Mouse (Mus musculus) midbrain, embryonic 10.5 days (tissue): Measurements from ENCODE around the gene Tmem143. TPM values are rescaled to one million over a fixed set of nuclear protein-coding genes. Genes with fewer than 3 reads are reported as not detected.
"Not testable (repeated sequence)": the region's sequence is repeated elsewhere in the genome, so short reads cannot be mapped to it uniquely, and the experiment has no call there.

Experiments
- DNase-seq: peaks from one replicate; pipeline ENCODE4 v3.0.0-alpha.2; 2017; ENCODE audit warnings: low spot score
- H3K27ac ChIP-seq: fragments of 300-500 bp; sonication (generic); replicated peaks from 2 replicates; pipeline ENCODE4 v1.5.1; 2016; ENCODE audit warnings: mild to moderate bottlenecking
- H3K27me3 ChIP-seq: fragments of 300-500 bp; sonication (generic); 2 replicates; pipeline ENCODE4 v1.6.1; 2016; ENCODE audit warnings: low read depth, mild to moderate bottlenecking; ENCODE audit not compliant: poor library complexity, severe bottlenecking
- H3K36me3 ChIP-seq: fragments of 300-500 bp; sonication (generic); 2 replicates; pipeline ENCODE4 v1.6.1; 2016; ENCODE audit warnings: mild to moderate bottlenecking, moderate library complexity
- H3K4me1 ChIP-seq: fragments of 300-500 bp; sonication (generic); 2 replicates; pipeline ENCODE4 v1.6.1; 2016
- H3K4me3 ChIP-seq: fragments of 300-500 bp; sonication (generic); 2 replicates; pipeline ENCODE4 v1.5.1; 2016; ENCODE audit warnings: mild to moderate bottlenecking, moderate library complexity
- H3K9me3 ChIP-seq: fragments of 300-500 bp; sonication (generic); replicated peaks from 2 replicates; pipeline ENCODE4 v1.6.1; 2016; ENCODE audit warnings: mild to moderate bottlenecking
- WGBS: fragments of 180-500 bp; shearing (Covaris S2); methylation state at CpG from one replicate; pipeline ENCODE4 v1.1.7; 2016; 5-methylcytosine and 5-hydroxymethylcytosine counted together
- polyA plus RNA-seq: library from polyadenylated mRNA; unstranded; fragments of >200 nt; fragmentation: Nextera tagmentation; extraction: Ambion mirVana; gene quantifications from 2 replicates; pipeline ENCODE4 v1.2.1, GENCODE M21; 2016

Tmem143 gene
- polyA plus RNA-seq, 1 experiment from 2014 or later: 4.4 TPM

DNA sequence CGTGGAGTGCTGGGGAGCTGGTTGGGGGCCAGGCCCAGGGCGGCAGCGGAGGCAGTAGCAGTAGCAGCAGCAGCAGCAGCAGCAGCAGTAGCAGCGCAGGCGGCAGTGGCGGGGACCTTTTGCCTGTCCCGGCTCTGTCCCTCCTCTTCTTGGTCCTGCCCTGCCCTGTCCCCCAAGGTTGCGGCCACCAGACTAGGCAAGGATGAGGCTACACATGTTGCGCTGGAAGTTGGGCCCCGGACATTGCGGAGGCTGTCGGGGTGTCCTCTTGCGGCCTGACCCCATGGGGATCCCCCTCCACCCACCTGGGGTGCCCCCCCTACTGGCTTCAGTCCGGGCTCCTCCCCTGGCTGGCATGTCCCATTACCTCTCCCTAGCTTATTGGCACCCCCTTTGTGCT lies 27.0 kb upstream of the Tmem143 start:
- Histone ChIP-seq H3K4me1 (peaks cover 68% of the 10 kb centered on the region), H3K9me3 (no peaks in the 10 kb centered on the region), H3K27ac (0 out of 2 replicates have a peak overlapping the region, but pooled peaks have one; percentile 24), H3K36me3 (peaks cover 9% of the 10 kb centered on the region), H3K27me3 (peaks cover 76% of the 10 kb centered on the region), H3K4me3 (peak overlapping the region; percentile 49)
- peak; percentile 31 for DNase-seq
- 4% methylated on average over 14 of the region's 14 CpGs for WGBS

DNA sequence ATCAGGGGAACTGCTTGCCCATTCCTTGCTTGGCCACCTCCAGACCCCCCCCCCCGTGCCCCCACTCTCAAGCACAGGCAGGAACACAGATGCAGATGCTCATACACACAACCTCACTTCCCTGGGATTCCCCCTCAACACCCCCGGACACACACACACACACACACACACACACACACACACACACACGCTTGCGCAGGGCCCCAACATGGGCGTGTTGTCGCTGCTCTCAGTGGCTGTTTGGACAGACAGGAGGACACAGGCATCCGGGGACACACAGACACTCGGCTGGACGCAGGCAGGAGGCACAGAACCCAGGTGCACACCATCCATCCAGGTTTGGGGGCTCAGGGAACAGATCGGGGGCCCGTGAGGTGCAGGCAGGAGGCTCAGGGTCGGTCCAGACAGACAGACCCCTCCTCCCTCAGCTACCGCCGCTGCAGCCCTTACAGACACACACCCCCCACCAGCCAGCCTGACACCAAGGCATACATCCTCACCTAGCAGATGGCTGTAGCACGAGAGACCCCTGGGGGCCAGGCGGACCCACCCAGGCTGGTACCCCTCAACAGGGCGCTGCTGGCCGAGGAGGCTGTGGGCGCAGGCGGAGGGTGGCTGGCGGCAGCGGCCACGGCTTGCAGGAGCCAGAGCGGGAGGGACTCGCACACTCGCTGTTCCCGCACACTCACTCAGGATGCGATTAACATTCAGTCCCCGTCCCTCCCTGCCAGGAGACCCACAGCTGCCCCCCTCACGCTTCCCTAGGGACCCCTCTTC lies 26.3 kb upstream of the Tmem143 start:
- Histone ChIP-seq H3K9me3 (no peaks in the 10 kb centered on the region), H3K36me3 (peaks cover 16% of the 10 kb centered on the region), H3K4me3 (peak overlapping the region; percentile 49), H3K27me3 (peaks cover 69% of the 10 kb centered on the region), H3K27ac (peak overlapping the region; percentile 58), H3K4me1 (peaks cover 72% of the 10 kb centered on the region)
- 1% methylated on average over 30 of the region's 30 CpGs for WGBS
- DNase-seq: peak; percentile 46

DNA sequence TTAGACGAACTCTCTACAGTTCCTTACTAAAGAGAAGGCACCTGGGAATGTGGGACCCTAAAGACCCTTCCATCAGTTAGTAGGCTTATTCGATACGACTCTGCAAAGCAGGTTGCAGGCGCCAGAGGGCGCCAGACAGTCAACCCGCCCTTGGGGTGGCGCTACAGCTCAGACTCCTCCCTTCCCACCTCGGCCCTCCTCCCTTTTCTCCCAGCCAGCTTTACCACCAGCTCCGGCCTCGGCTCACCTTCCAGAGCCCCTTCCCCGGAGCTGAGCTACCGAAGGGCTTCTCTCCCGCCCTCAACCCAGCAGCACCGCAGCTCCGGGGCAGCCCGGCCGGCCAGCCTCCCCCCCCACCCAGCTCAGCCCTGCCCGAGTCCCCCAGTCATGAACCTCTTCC lies 24.1 kb upstream of the Tmem143 start, which contains the start of gene Kdelr1:
TSS of gene Kdelr1 (plus strand) at position 149 of the 400 bp plus-strand sequence.
- peak within 1 kb of the TSS; percentile 93 for H3K27ac ChIP-seq
- no peaks in the 10 kb centered on the region for H3K9me3 ChIP-seq
- peaks cover 37% of the 10 kb centered on the region for H3K36me3 ChIP-seq
- peaks cover 48% of the 10 kb centered on the region for H3K27me3 ChIP-seq
- peak within 1 kb of the TSS; percentile 70 for H3K4me3 ChIP-seq
- WGBS: under 1% methylated on average over 18 of the region's 18 CpGs
- peak; percentile 89 for DNase-seq
- peaks cover 55% of the 10 kb centered on the region for H3K4me1 ChIP-seq

DNA sequence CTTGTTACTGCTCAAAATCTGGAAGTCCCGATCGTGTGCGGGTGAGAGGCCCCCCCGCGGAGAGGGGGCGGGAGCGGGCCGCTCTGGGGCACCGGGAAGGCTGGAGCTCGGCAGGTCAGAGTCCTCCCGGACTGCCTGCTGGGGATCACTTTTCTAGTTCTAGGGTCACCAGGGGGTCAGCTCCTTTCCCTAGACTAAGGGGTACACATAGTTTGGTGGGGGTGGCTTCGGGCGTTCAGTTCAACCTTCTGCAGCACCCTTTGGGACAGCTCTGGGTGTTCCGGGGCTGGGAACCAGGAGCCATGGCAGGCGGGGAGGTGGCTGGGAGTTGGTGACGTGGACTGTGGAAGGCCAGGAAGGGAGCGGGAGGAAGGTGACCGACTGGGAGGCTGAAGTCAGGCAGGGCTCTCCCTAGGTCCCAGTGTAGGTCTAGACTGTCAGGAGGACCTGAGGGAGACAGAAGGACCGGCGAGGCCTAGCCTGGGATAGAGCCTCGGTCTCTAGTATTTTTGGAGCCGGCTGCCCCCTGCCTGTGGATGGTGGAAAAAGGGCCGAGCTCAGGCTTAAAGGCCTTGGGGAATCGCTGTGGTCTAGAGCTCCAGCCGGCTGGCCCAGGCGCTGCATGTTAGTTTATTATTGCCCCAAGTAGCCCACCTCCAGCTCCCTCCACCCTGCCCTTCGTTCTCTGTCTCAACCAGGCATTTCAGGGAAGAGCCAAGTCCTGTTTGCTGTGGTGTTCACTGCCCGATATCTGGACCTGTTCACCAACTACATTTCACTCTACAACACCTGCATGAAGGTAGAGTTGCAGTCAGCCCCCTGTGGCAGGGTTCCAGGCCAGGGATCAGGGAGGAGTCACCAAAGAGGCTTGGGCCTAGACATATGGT lies 23.4 kb upstream of the Tmem143 start:
- H3K27me3 ChIP-seq: peaks cover 41% of the 10 kb centered on the region
- DNase-seq: peak; percentile 63
- WGBS: 3% methylated on average over 28 of the region's 28 CpGs
- H3K4me1 ChIP-seq: peaks cover 48% of the 10 kb centered on the region
- H3K36me3 ChIP-seq: peaks cover 44% of the 10 kb centered on the region
- H3K27ac ChIP-seq: peak overlapping the region; percentile 93
- H3K9me3 ChIP-seq: no peaks in the 10 kb centered on the region
- H3K4me3 ChIP-seq: peak overlapping the region; percentile 70

DNA sequence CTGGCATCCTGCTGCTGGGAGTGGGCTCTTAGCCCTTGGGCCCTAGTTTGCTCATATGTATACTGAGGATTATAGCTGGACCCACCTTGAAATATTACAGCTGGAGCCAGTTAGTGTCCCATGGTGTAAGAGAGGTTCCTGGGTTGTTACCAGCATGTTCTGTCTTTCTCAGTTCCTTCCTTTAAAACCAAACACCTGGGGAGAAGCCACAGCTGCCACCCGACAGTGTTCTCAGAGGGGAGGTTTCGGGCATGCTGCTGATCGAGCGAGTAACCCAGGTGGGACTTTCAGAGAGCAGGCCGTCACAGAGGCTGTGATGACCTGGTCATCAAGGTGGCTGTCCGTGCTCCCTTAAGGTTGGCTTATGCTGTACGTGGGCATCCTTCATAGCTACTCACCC lies 19.8 kb upstream of the Tmem143 start:
- H3K27me3 ChIP-seq: peaks cover 5% of the 10 kb centered on the region
- H3K27ac ChIP-seq: no peak overlapping the region
- peaks cover 80% of the 10 kb centered on the region for H3K36me3 ChIP-seq
- H3K4me3 ChIP-seq: no peak overlapping the region
- DNase-seq: no peak
- 97% methylated on average over 7 of the region's 7 CpGs for WGBS
- H3K9me3 ChIP-seq: no peaks in the 10 kb centered on the region
- peaks cover 20% of the 10 kb centered on the region for H3K4me1 ChIP-seq

DNA sequence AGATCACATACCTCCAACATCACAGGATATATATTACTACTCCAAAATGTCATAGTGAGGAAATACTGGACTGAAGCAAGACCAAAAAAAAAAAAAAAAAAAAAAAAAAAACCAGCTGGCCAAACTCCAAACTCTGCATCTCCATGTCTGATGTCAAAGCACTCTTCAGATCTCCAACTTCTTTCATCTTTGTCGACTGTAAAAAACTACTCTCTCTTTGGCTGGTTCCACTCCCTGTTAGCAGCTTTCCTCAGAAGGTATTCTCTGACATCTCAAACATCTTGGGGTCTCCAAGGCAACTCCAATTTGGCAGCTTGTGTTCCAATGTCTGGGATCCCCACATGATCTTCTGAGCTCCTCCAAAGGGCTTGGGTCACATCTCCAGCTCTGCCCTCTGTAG lies 18.5 kb upstream of the Tmem143 start, which contains the start of gene Grin2d:
TSS of gene Grin2d (minus strand) at position 101 of the 400 bp plus-strand sequence.
- Histone ChIP-seq H3K4me1 (peaks cover 18% of the 10 kb centered on the region), H3K36me3 (peaks cover 94% of the 10 kb centered on the region)
- not testable (repeated sequence) for H3K27ac ChIP-seq, DNase-seq, H3K27me3 ChIP-seq, H3K9me3 ChIP-seq, H3K4me3 ChIP-seq
- 100% methylated on average over 1 of the region's 1 CpGs for WGBS

DNA sequence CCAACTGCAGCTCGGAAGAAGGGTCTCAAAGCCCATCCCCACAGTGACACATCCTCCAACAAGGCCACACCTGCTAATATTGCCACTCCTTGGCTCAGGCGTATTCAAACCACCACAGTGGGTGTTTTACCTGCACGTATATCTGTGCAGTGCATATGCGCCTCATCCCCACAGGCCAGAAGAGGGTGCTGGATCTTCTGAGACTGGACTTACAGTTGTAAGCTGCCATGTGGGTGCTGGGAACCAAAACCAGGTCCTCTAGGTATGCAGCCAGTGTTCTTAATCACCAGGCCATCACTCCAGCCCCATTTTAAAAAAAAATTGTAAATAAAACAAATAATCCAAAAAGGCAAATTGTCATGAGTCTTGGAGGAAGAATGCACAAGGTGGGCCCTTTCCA lies 16.2 kb upstream of the Tmem143 start:
- WGBS: 95% methylated on average over 4 of the region's 4 CpGs
- no peak for DNase-seq
- Histone ChIP-seq H3K27ac (no peak overlapping the region), H3K4me3 (no peak overlapping the region), H3K27me3 (no peaks in the 10 kb centered on the region), H3K4me1 (no peaks in the 10 kb centered on the region), H3K9me3 (no peaks in the 10 kb centered on the region), H3K36me3 (peaks cover 100% of the 10 kb centered on the region)

DNA sequence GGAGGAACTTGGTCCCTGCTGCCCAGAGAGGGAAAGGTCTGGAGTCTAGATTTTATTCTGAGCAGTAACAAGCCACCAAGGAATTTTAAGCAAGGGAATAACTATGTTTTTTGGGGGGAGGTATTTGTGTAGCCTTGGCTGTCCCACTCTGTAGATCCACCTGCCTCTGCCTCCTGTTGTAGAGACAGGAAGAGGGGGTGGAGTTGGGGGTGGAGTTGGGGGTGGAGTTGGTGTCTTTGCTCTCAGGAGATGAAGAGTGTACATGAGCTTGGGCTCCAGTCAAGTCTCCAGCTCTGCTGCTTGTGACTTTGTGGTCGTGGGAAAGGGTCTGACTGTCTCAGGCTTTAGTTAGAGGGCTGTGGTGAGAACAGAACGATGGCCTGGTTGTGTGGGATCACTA lies 15.7 kb upstream of the Tmem143 start:
- Histone ChIP-seq H3K36me3 (peaks cover 98% of the 10 kb centered on the region), H3K4me3 (no peak overlapping the region), H3K4me1 (no peaks in the 10 kb centered on the region), H3K9me3 (no peaks in the 10 kb centered on the region), H3K27me3 (no peaks in the 10 kb centered on the region), H3K27ac (no peak overlapping the region)
- WGBS: 93% methylated on average over 2 of the region's 2 CpGs
- no peak for DNase-seq

DNA sequence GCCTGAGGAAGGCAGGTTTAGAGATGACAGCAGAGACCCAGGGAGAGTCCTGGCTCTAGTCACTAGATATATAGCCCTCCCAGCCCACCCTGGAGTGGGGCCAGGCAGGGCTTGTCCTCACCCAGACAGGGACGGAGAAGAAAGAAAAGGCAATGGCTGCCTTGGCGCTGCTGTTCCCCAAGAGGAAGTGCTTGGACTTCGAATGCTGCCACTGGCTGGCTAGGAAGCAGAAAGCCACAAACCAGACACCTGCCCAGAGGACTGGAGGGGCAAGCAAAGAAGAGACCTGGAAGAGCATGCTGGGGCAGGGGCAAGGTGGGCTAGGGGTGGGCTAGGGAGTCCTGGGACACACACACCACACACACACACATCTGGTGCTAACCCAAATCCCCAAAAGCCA lies 9.5 kb upstream of the Tmem143 start:
- no peak overlapping the region for H3K4me3 ChIP-seq
- H3K27me3 ChIP-seq: no peaks in the 10 kb centered on the region
- H3K36me3 ChIP-seq: peaks cover 36% of the 10 kb centered on the region
- DNase-seq: no peak
- no peak overlapping the region for H3K27ac ChIP-seq
- no peaks in the 10 kb centered on the region for H3K4me1 ChIP-seq
- no peaks in the 10 kb centered on the region for H3K9me3 ChIP-seq
- 64% methylated on average over 3 of the region's 3 CpGs for WGBS

DNA sequence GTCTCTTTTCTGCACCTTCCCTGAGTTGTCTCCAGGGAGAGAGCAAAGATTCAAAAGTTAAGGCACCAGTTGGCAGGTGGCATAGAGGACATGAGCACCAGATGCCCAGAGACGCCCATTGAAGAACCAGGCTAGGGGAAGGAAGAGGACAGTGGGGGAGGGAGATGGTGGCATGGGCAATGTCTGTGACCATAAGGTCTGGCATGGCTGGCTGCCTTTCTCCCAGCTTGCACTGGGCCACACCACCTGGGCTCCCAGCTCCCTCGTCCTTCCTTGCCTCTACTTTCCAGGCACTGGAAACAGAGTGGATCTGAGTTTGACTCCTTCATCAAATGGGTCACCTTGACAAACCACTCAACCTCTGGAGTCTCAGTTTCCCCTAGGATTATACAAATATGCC lies 4.1 kb upstream of the Tmem143 start:
- 94% methylated on average over 2 of the region's 2 CpGs for WGBS

DNA sequence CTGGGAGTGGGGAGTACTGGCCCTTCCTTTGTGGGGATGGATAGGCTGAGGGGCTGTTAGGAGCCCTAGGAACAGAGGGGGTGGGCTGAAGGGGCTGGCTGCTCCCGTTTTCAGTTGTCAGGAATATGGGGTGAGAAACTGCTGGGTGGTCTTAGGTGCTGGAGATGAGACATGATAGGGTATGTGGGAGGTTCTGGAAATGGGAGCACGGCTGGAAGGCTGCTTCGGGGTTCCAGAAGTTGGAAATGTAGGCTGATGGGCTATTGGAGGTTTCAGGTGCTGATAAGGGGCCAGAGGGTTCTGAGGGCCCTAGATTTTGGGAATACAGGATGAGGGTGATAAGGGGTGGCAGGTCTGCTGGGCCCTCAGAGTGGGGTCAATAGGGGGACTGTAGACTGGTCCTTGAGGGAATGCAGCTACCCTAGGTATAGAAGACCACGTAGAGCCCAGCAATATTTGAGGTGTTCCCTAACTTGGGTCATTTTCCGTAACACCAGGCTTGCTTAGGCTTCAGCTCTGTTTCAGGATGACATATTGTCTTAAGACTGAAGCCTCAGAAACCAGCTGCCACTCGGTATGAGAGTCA lies 717 bp upstream of the Tmem143 start:
- Histone ChIP-seq H3K4me1 (peaks cover 17% of the 10 kb centered on the region), H3K27me3 (peaks cover 10% of the 10 kb centered on the region), H3K9me3 (no peaks in the 10 kb centered on the region), H3K36me3 (no peaks in the 10 kb centered on the region), H3K27ac (peak overlapping the region; percentile 81), H3K4me3 (peak overlapping the region; percentile 64)
- no peak for DNase-seq
- 76% methylated on average over 6 of the region's 6 CpGs for WGBS

More for the DNA sequence above, 4.1 kb upstream of the Tmem143 start:
- peaks cover 12% of the 10 kb centered on the region for H3K4me1 ChIP-seq
- no peak overlapping the region for H3K4me3 ChIP-seq
- no peaks in the 10 kb centered on the region for H3K36me3 ChIP-seq
- no peak overlapping the region for H3K27ac ChIP-seq
- peaks cover 10% of the 10 kb centered on the region for H3K27me3 ChIP-seq
- no peak for DNase-seq
- H3K9me3 ChIP-seq: no peaks in the 10 kb centered on the region

DNA sequence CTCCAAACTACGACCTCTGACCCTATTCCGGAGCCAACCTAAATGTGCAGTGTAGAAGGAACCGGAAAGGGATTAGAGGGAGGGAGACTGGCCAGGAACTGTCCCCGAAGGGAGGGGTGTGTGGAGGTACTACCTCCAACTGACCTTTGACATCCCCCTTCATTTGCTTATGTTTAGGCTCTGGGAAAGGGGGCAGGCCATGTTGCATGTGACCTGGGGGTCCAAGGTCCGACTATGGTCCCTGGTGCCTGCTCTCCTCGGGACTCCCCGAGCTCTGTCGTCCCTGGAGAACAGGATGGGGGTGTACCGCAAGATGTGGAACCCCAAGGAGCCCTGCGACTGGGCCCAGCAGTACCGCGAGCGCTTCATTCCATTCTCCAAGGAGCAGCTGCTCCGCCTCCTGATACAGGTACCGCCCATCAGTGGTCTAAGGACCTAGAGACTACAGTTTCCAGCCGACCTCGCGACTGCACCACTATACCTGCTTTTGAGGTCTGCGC lies 567 bp downstream of the Tmem143 start:
- H3K36me3 ChIP-seq: no peaks in the 10 kb centered on the region
- peaks cover 10% of the 10 kb centered on the region for H3K27me3 ChIP-seq
- H3K27ac ChIP-seq: peak overlapping the region; percentile 88
- WGBS: 2% methylated on average over 19 of the region's 19 CpGs
- no peak for DNase-seq
- peak overlapping the region; percentile 64 for H3K4me3 ChIP-seq
- no peaks in the 10 kb centered on the region for H3K9me3 ChIP-seq
- H3K4me1 ChIP-seq: peaks cover 17% of the 10 kb centered on the region
